Mouse (Mus musculus) MEL (cell line): ENCODE measurements around the gene St8sia2. TPM values are rescaled to one million over a fixed set of nuclear protein-coding genes. Genes with fewer than 3 reads are reported as not detected.
"Not testable (repeated sequence)": the region's sequence is repeated elsewhere in the genome, so short reads cannot be mapped to it uniquely, and the experiment has no call there.

Source experiments
- DNase-seq: peaks from one replicate; pipeline ENCODE4 v3.0.0; 2011; ENCODE audit warnings: low read depth, low spot score
- H3K27ac ChIP-seq: 2 replicates; pipeline ENCODE4 v1.5.1; 2012; ENCODE audit warnings: low read depth, mild to moderate bottlenecking, control low read depth, low read length, moderate library complexity; ENCODE audit not compliant: control insufficient read depth
- H3K27me3 ChIP-seq, 2 experiments: fragments of 150-350 bp in 1 of 2; sonication (generic) in 1 of 2; 2 replicates each; pipeline ENCODE4 v1.6.1; 2012; ENCODE audit warnings: low read length in 2 of 2, mild to moderate bottlenecking in 2 of 2, improper control_type of control experiment in 1 of 2, moderate library complexity in 1 of 2; ENCODE audit not compliant: insufficient read depth in 2 of 2, control insufficient read depth in 1 of 2
- H3K36me3 ChIP-seq, 2 experiments: 2 replicates each; pipeline ENCODE4 v1.6.1; 2012 to 2014; ENCODE audit warnings: low read length in 2 of 2, improper control_type of control experiment in 1 of 2, inconsistent platforms in 1 of 2, mild to moderate bottlenecking in 1 of 2; ENCODE audit not compliant: insufficient read depth in 2 of 2, control insufficient read depth in 1 of 2
- H3K4me1 ChIP-seq, 2 experiments: fragments of 150-350 bp in 1 of 2; sonication (generic) in 1 of 2; 2 replicates each; pipeline ENCODE4 v1.6.1; 2012; ENCODE audit warnings: low read length in 2 of 2, improper control_type of control experiment in 1 of 2, mild to moderate bottlenecking in 1 of 2; ENCODE audit not compliant: insufficient read depth in 2 of 2, control insufficient read depth in 1 of 2
- H3K4me3 ChIP-seq, 2 experiments: fragments of 150-350 bp in 1 of 2; sonication (generic) in 1 of 2; 2 replicates each; pipeline ENCODE4 v1.5.1; 2012; ENCODE audit warnings: low read depth in 2 of 2, low read length in 2 of 2, mild to moderate bottlenecking in 2 of 2, moderate library complexity in 2 of 2, control low read depth in 1 of 2, improper control_type of control experiment in 1 of 2; ENCODE audit not compliant: control insufficient read depth in 1 of 2, insufficient read depth in 1 of 2
- H3K79me2 ChIP-seq: 2 replicates; pipeline ENCODE4 v1.6.1; 2012; ENCODE audit warnings: mild to moderate bottlenecking, low read length, moderate library complexity; ENCODE audit not compliant: control insufficient read depth, poor library complexity, insufficient read depth
- H3K9ac ChIP-seq: 2 replicates; pipeline ENCODE4 v1.6.1; 2012; ENCODE audit warnings: low read depth, mild to moderate bottlenecking, control low read depth, low read length, moderate library complexity; ENCODE audit not compliant: control insufficient read depth, poor library complexity, severe bottlenecking
- H3K9me3 ChIP-seq: fragments of 150-350 bp; sonication (generic); replicated peaks from 2 replicates; pipeline ENCODE4 v1.6.1; 2012; ENCODE audit warnings: mild to moderate bottlenecking, low read length, improper control_type of control experiment, moderate library complexity; ENCODE audit not compliant: insufficient read depth
- BHLHE40 ChIP-seq: IDR thresholded peaks from 2 replicates; pipeline ENCODE4 v1.6.1; 2012; ENCODE audit warnings: low read depth, mild to moderate bottlenecking, inconsistent platforms, low read length, improper control_type of control experiment, borderline replicate concordance
- CTCF ChIP-seq, 3 experiments: IDR thresholded peaks in 2 of 3; conservative IDR thresholded peaks in 1 of 3; 2 replicates each; pipeline ENCODE4 v1.5.1; 2011 to 2012; ENCODE audit warnings: low read length in 3 of 3, low read depth in 2 of 3, mild to moderate bottlenecking in 2 of 3, improper control_type of control experiment in 1 of 3, inconsistent platforms in 1 of 3, mixed read lengths in 1 of 3, moderate library complexity in 1 of 3; ENCODE audit not compliant: control insufficient read depth in 1 of 3, insufficient read depth in 1 of 3, poor library complexity in 1 of 3, severe bottlenecking in 1 of 3
- E2F4 ChIP-seq: IDR thresholded peaks from 2 replicates; pipeline ENCODE4 v1.6.1; 2011; ENCODE audit warnings: low read depth, low read length, improper control_type of control experiment, borderline replicate concordance
- ETS1 ChIP-seq: IDR thresholded peaks from 2 replicates; pipeline ENCODE4 v1.6.1; 2012; ENCODE audit warnings: low read depth, mild to moderate bottlenecking, inconsistent platforms, low read length, improper control_type of control experiment, moderate library complexity
- JUND ChIP-seq: IDR thresholded peaks from 2 replicates; pipeline ENCODE4 v1.6.1; 2011; ENCODE audit warnings: low read depth, mild to moderate bottlenecking, improper control_type of control experiment, low read length
- MAZ ChIP-seq: IDR thresholded peaks from 2 replicates; pipeline ENCODE4 v1.6.1; 2012; ENCODE audit warnings: low read depth, mild to moderate bottlenecking, inconsistent platforms, low read length, improper control_type of control experiment
- MXI1 ChIP-seq: IDR thresholded peaks from 2 replicates; pipeline ENCODE4 v1.6.1; 2011; ENCODE audit warnings: mild to moderate bottlenecking, low read depth, low read length, improper control_type of control experiment
- POLR2AphosphoS2 ChIP-seq: IDR thresholded peaks from 2 replicates; pipeline ENCODE4 v1.6.1; 2011; ENCODE audit warnings: low read length, improper control_type of control experiment
- SIN3A ChIP-seq: IDR thresholded peaks from 2 replicates; pipeline ENCODE4 v1.6.1; 2012; ENCODE audit warnings: low read length, improper control_type of control experiment, inconsistent platforms
- SMC3 ChIP-seq: IDR thresholded peaks from 2 replicates; pipeline ENCODE4 v1.6.1; 2011; ENCODE audit warnings: low read depth, low read length, improper control_type of control experiment
- TCF12 ChIP-seq: IDR thresholded peaks from 2 replicates; pipeline ENCODE4 v1.6.1; 2014; ENCODE audit warnings: low read depth, mild to moderate bottlenecking, inconsistent platforms, low read length, improper control_type of control experiment, moderate library complexity
- USF2 ChIP-seq, 2 experiments: IDR thresholded peaks; 2 replicates each; pipeline ENCODE4 v1.6.1; 2011 to 2012; ENCODE audit warnings: improper control_type of control experiment in 2 of 2, low read length in 2 of 2, borderline replicate concordance in 1 of 2, inconsistent platforms in 1 of 2, low read depth in 1 of 2, mild to moderate bottlenecking in 1 of 2; ENCODE audit not compliant: insufficient read depth in 1 of 2
- ZC3H11A ChIP-seq: IDR thresholded peaks from 2 replicates; pipeline ENCODE4 v1.6.1; 2012; ENCODE audit warnings: low read depth, mild to moderate bottlenecking, inconsistent platforms, low read length, improper control_type of control experiment
- polyA plus RNA-seq, 2 experiments: library from polyadenylated mRNA; stranded (reverse) in 1 of 2; unstranded in 1 of 2; fragments of >175 nt in 1 of 2; fragments of >200 nt in 1 of 2; gene quantifications; 2 replicates each; pipeline versions ENCODE4 v1.2.1 to v1.2.4; 2012; ENCODE audit warnings: low replicate concordance in 2 of 2, low read depth in 1 of 2; ENCODE audit not compliant: insufficient read length in 2 of 2, insufficient read depth in 1 of 2, missing spikeins in 1 of 2
- total RNA-seq: library from RNA; depleted of rRNA; stranded (reverse); fragments of 300-350 nt; gene quantifications from 2 replicates; pipeline ENCODE4 v1.2.3, GENCODE M21; 2012

Gene St8sia2
- total and polyA plus RNA-seq, 3 experiments, result not detected

- no peaks in the 10 kb centered on the region for H3K9me3 ChIP-seq
- TF ChIP-seq SIN3A, result no peak
- no peak for TF ChIP-seq BHLHE40
- TF ChIP-seq TCF12, result no peak
- TF ChIP-seq USF2 (IDR thresholded peaks at IDR 0.05; ENCODE audit: borderline replicate concordance in 1 of 2, insufficient read depth in 1 of 2, low read depth in 1 of 2, low read length in 2 of 2), result no peak
- TF ChIP-seq SMC3, result no peak
Observed at GRCm38 (mm10) chr7:74006364-74006763, 7.1 kb downstream of the St8sia2 start.

GRCm38 (mm10) chr7:74000743-74001510 lies 12.6 kb downstream of the St8sia2 start:
- no peak overlapping the region for H3K9ac ChIP-seq
- TF ChIP-seq MXI1 (no peak), E2F4 (no peak), CTCF (IDR thresholded peaks at IDR 0.05 in 2 of 3, conservative IDR thresholded peaks at IDR 0.05 in 1 of 3; ENCODE audit: control insufficient read depth in 1 of 3, insufficient read depth in 1 of 3, low read depth in 2 of 3, low read length in 3 of 3, poor library complexity in 1 of 3, severe bottlenecking in 1 of 3) (no peak), JUND (no peak), POLR2AphosphoS2 (no peak), ETS1 (no peak), ZC3H11A (no peak)
- TF ChIP-seq, all 39 proteins: peak for 0
- H3K9me3 ChIP-seq, result no peaks in the 10 kb centered on the region

More at GRCm38 (mm10) chr7:74006364-74006763, 7.1 kb downstream of the St8sia2 start:
- DNase-seq, result no peak
- Histone ChIP-seq H3K4me1 (no peaks in the 10 kb centered on the region), H3K9ac (no peak overlapping the region), H3K36me3 (no peaks in the 10 kb centered on the region), H3K4me3 (no peak overlapping the region), H3K79me2 (no peaks in the 10 kb centered on the region), H3K27ac (no peak overlapping the region), H3K27me3 (no peaks in the 10 kb centered on the region)

GRCm38 (mm10) chr7:73989366-73989765 lies 24.1 kb downstream of the St8sia2 start:
- TF ChIP-seq MAZ (no peak), E2F4 (no peak)
- Histone ChIP-seq H3K9ac (no peak overlapping the region), H3K36me3 (no peaks in the 10 kb centered on the region), H3K9me3 (no peaks in the 10 kb centered on the region), H3K79me2 (no peaks in the 10 kb centered on the region), H3K4me3 (no peak overlapping the region), H3K27ac (no peak overlapping the region), H3K27me3 (no peaks in the 10 kb centered on the region), H3K4me1 (no peaks in the 10 kb centered on the region)
- DNase-seq, result no peak

More at GRCm38 (mm10) chr7:74000743-74001510, 12.6 kb downstream of the St8sia2 start:
- no peak overlapping the region for H3K27ac ChIP-seq
- H3K36me3 ChIP-seq, result no peaks in the 10 kb centered on the region
- no peaks in the 10 kb centered on the region for H3K27me3 ChIP-seq
- no peak for DNase-seq
- H3K4me3 ChIP-seq, result no peak overlapping the region
- no peaks in the 10 kb centered on the region for H3K79me2 ChIP-seq
- no peaks in the 10 kb centered on the region for H3K4me1 ChIP-seq

- H3K4me3 ChIP-seq, H3K9ac ChIP-seq, H3K27me3 ChIP-seq, DNase-seq, H3K9me3 ChIP-seq, H3K4me1 ChIP-seq, H3K36me3 ChIP-seq, H3K79me2 ChIP-seq, H3K27ac ChIP-seq: not testable (repeated sequence)
Observed at GRCm38 (mm10) chr7:73972157-73972556, 41.3 kb downstream of the St8sia2 start.
